Mouse (Mus musculus) limb, embryonic 11.5 days (tissue): ENCODE data around the gene Paf1. TPM values are rescaled to one million over a fixed set of nuclear protein-coding genes. Genes with fewer than 3 reads are reported as not detected.

Experiments
- ATAC-seq: fragments of 200-750 bp; cut with Nextera tagmentation; 2 replicates; pipeline ENCODE4 v1.8.0; 2017; ENCODE audit warnings: low read depth; ENCODE audit not compliant: insufficient number of reproducible peaks, low FRiP score, low TSS enrichment
- DNase-seq: peaks from one replicate; pipeline ENCODE4 v3.0.0-alpha.2; 2015; ENCODE audit warnings: low spot score
- H3K27ac ChIP-seq: fragments of 300-500 bp; sonication (generic); replicated peaks from 2 replicates; pipeline ENCODE4 v1.5.1; 2014; ENCODE audit warnings: low read depth, mild to moderate bottlenecking, low read length
- H3K27me3 ChIP-seq: fragments of 300-500 bp; sonication (generic); 2 replicates; pipeline ENCODE4 v1.6.1; 2014; ENCODE audit warnings: mild to moderate bottlenecking, low read length, mixed read lengths; ENCODE audit not compliant: control insufficient read depth, insufficient read depth
- H3K36me3 ChIP-seq: fragments of 300-500 bp; sonication (generic); 2 replicates; pipeline ENCODE4 v1.6.1; 2014; ENCODE audit warnings: mild to moderate bottlenecking, low read length, moderate library complexity, mixed read lengths; ENCODE audit not compliant: control insufficient read depth, insufficient read depth
- H3K4me1 ChIP-seq: fragments of 300-500 bp; sonication (generic); 2 replicates; pipeline ENCODE4 v1.6.1; 2014; ENCODE audit warnings: low read length, mixed read lengths; ENCODE audit not compliant: control insufficient read depth, insufficient read depth
- H3K4me2 ChIP-seq: fragments of 300-500 bp; sonication (generic); 2 replicates; pipeline ENCODE4 v1.6.1; 2014; ENCODE audit warnings: low read depth, mild to moderate bottlenecking, moderate library complexity; ENCODE audit not compliant: severe bottlenecking
- H3K4me3 ChIP-seq: fragments of 300-500 bp; sonication (generic); 2 replicates; pipeline ENCODE4 v1.5.1; 2014; ENCODE audit warnings: low read depth, low read length
- H3K9ac ChIP-seq: fragments of 300-500 bp; sonication (generic); 2 replicates; pipeline ENCODE4 v1.6.1; 2014; ENCODE audit warnings: mild to moderate bottlenecking, low read length
- H3K9me3 ChIP-seq: fragments of 300-500 bp; sonication (generic); 2 replicates; pipeline ENCODE4 v1.6.1; 2016; ENCODE audit warnings: low read length; ENCODE audit not compliant: control insufficient read depth
- WGBS: fragments of 180-500 bp; shearing (Covaris S2); extraction: QIAGEN DNeasy Blood & Tissue Kit; methylation state at CpG from one replicate; pipeline ENCODE4 v1.1.7; 2014; 5-methylcytosine and 5-hydroxymethylcytosine counted together
- polyA plus RNA-seq: library from polyadenylated mRNA; unstranded; fragments of >200 nt; fragmentation: Nextera tagmentation; extraction: Ambion mirVana; gene quantifications from 2 replicates; pipeline ENCODE4 v1.2.1, GENCODE M21; 2014

Gene Paf1
- polyA plus RNA-seq, 1 experiment from 2014 or later, result 83.5 TPM

DNA sequence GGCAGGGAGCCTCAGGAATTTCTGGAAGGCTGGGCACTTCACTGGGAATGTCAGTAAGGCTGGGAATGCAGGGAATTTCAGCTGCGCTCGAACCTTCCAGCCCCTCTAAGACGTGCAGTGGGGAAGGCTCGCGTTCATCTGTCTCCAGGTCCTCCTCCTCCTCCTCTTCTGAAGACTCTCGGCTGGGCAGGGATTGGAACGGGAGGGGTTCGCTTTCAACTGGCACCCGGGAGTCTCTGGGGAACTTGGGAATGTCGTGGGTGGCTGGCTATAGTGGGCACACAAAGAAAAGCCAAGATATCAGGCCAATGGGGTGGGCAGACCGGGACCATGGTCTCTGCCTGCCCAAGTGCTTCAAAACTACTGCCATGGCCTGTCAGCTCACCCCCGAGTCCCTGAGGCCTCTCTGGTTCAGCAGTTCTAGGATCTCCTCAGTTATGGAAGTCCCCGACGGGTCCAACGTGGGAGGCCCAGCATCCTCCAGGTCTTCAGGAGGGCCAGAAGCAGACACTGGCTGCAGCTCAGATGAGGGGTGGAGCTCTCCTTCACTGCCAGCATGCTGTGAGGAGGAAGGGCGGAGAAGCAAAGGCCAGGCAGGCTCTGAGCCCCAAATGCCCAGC, 30.2 kb upstream of the Paf1 start:
- Histone ChIP-seq H3K9me3 (no peaks in the 10 kb centered on the region), H3K4me1 (peaks cover 3% of the 10 kb centered on the region), H3K4me2 (no peak overlapping the region), H3K27ac (no peak overlapping the region), H3K9ac (no peak overlapping the region), H3K36me3 (peaks cover 55% of the 10 kb centered on the region), H3K4me3 (no peak overlapping the region), H3K27me3 (no peaks in the 10 kb centered on the region)
- 91% methylated on average over 16 of the region's 16 CpGs for WGBS
- ATAC-seq (no peak), DNase-seq (no peak)

DNA sequence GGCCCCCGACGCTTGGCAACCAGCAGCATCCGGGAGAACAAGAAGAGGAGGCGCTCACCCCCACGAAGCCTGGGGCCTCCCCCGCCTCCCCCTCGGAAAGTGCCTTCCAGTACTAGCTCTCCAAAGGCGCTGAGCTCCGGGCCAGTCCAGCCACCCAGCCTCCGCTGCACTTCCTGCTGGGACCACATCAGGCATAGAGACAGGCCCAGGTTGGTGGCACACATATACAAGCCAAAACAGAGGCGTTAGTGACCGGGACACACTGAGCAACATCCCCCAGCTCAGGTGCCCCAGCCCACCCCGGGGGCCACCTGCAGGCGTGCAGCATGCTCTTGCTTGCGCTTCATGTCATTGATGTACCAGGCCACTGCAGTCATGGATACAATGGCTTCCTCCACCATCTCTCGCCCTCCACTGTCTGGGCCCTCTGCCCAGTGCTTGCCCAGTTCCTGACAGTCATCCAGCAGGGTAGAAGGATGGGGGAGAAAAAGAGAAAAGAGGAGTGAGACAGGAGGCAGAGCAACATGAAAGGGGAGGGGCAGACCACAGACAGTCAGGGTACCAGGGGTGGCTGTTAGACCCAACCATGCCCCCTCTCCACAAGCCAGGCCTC, 25.0 kb upstream of the Paf1 start:
- Histone ChIP-seq H3K9ac (no peak overlapping the region), H3K4me1 (peaks cover 11% of the 10 kb centered on the region), H3K9me3 (no peaks in the 10 kb centered on the region), H3K27ac (no peak overlapping the region), H3K27me3 (no peaks in the 10 kb centered on the region), H3K4me2 (no peak overlapping the region), H3K4me3 (no peak overlapping the region), H3K36me3 (peaks cover 31% of the 10 kb centered on the region)
- no peak for DNase-seq
- no peak for ATAC-seq
- WGBS, result 92% methylated on average over 16 of the region's 16 CpGs

DNA sequence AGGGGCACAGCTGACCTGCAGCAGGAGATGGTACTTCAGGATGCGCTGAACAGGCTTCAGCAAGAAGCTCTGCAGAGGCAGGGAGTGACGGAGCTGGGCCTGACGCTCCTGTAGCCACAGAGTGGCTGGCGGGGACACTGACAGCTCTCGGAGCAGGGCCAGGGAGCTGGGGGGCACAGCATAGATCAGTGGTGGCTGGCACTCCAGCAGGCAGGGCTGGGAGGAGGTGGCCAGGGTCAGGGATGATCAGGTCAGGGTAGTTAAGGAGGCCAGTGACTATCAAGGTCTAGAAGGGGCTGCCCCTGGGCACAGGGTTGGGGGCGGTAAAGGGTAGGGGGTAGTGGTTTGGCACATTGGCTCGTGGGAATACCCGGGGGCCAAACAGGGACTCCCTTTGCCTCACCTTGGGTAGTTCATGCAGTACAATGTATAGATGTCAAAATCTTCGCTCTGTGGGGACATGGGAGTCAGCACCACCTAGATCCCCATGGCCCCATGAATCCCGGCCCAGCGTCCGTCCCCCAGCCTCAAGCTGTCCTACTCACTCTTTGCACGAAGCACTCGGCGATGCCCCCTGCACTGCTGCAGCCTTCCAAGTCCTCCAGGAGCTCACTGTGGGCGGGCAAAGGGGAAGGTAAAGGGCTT, 24.4 kb upstream of the Paf1 start:
- no peak for DNase-seq
- Histone ChIP-seq H3K4me3 (no peak overlapping the region), H3K36me3 (peaks cover 26% of the 10 kb centered on the region), H3K9me3 (no peaks in the 10 kb centered on the region), H3K27me3 (no peaks in the 10 kb centered on the region), H3K4me1 (peaks cover 11% of the 10 kb centered on the region), H3K4me2 (no peak overlapping the region), H3K27ac (no peak overlapping the region), H3K9ac (no peak overlapping the region)
- no peak for ATAC-seq
- WGBS, result 92% methylated on average over 16 of the region's 16 CpGs

DNA sequence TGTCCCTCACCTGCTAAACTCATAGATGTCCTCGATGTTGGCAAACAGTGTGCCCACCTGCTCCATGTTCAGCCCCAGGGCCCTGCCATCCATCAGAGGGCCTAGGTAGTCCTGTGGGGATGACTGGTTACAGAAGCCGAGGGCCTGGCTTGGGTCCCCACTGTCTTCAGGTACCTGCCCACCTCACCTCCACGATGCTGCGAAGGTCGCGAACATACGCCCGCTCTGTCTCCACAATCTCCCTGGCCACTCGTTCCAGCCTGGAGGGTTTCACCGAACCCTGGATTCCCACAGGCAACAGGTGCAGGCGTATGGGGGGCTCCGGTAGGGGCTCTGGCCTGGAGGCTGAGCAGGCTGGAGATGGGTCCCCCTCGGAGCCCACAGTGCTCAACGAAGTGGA, 22.7 kb upstream of the Paf1 start:
- H3K4me1 ChIP-seq, result peaks cover 11% of the 10 kb centered on the region
- H3K4me2 ChIP-seq, result peak overlapping the region; percentile 95
- H3K27me3 ChIP-seq, result no peaks in the 10 kb centered on the region
- DNase-seq (no peak), ATAC-seq (no peak)
- WGBS, result 94% methylated on average over 14 of the region's 14 CpGs
- peak overlapping the region; percentile 81; the same call in 1 of the 2 replicates for H3K4me3 ChIP-seq
- no peak overlapping the region for H3K27ac ChIP-seq
- no peaks in the 10 kb centered on the region for H3K9me3 ChIP-seq
- peaks cover 16% of the 10 kb centered on the region for H3K36me3 ChIP-seq
- H3K9ac ChIP-seq, result no peak overlapping the region

DNA sequence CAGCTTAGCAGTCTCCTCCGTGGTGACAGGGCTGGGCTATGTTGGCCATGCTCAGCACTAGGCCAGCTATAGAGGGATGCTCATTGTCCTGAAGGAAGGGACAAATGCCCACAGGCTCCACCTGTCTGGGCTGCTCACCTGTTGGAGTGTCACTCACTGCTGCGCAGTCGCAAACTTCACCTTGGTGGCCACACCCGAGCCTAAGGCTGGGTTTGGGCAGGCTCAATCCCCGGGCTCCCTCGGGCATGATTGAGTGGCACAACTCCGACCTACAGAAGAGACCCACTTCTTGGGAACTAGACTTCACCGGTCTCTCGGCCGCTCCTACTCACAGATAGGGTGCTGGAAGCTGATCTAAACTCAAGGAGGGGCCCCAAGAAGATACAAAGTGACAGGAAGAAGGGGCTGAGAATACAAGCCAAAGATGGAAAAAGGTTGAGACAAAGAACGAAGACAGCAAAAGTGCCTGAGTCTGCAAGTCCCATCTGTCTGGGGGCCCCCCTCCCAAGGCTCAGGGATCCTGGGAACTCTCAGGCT, 21.7 kb upstream of the Paf1 start:
- peak overlapping the region; percentile 95 for H3K4me2 ChIP-seq
- WGBS, result 7% methylated on average over 11 of the region's 11 CpGs
- peak overlapping the region; percentile 81 for H3K4me3 ChIP-seq
- H3K9ac ChIP-seq, result peak overlapping the region; percentile 96
- peaks cover 11% of the 10 kb centered on the region for H3K4me1 ChIP-seq
- H3K27ac ChIP-seq, result peak overlapping the region; percentile 94; the same call in 1 of the 2 replicates
- H3K9me3 ChIP-seq, result no peaks in the 10 kb centered on the region
- peaks cover 14% of the 10 kb centered on the region; the same call in 1 of the 2 replicates for H3K36me3 ChIP-seq
- ATAC-seq (no peak), DNase-seq (no peak)
- no peaks in the 10 kb centered on the region for H3K27me3 ChIP-seq

DNA sequence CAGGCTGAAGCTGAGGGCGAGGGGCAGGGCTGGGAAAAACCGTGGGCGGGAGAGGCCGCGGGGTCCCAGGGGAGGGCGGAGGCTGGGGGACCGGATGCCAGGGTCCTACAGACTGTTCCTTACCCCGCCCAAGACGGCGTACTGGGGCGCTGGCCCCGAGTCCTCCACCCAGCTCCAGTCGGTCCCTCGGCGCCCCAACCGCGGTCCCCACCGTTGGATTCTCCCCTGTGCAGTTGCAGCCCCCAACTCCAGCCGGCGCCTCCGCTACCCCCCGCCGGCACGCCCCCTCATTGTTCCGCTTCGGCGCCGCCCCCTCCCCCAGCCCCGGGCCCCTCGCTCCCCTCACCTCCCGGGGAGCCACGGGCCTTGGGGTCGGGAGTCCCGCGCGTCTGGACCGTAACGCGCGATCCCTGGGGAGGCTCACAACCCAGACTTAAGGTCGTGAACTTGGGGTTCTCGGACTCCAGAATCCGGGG, 21.2 kb upstream of the Paf1 start:
- Histone ChIP-seq H3K27ac (peak overlapping the region; percentile 94), H3K9ac (peak overlapping the region; percentile 96), H3K9me3 (no peaks in the 10 kb centered on the region), H3K4me3 (peak overlapping the region; percentile 81), H3K27me3 (no peaks in the 10 kb centered on the region), H3K4me2 (peak overlapping the region; percentile 95), H3K4me1 (peaks cover 15% of the 10 kb centered on the region), H3K36me3 (peaks cover 12% of the 10 kb centered on the region; the same call in 1 of the 2 replicates)
- WGBS, result 1% methylated on average over 43 of the region's 43 CpGs
- ATAC-seq (no peak), DNase-seq (peak; percentile 80)

DNA sequence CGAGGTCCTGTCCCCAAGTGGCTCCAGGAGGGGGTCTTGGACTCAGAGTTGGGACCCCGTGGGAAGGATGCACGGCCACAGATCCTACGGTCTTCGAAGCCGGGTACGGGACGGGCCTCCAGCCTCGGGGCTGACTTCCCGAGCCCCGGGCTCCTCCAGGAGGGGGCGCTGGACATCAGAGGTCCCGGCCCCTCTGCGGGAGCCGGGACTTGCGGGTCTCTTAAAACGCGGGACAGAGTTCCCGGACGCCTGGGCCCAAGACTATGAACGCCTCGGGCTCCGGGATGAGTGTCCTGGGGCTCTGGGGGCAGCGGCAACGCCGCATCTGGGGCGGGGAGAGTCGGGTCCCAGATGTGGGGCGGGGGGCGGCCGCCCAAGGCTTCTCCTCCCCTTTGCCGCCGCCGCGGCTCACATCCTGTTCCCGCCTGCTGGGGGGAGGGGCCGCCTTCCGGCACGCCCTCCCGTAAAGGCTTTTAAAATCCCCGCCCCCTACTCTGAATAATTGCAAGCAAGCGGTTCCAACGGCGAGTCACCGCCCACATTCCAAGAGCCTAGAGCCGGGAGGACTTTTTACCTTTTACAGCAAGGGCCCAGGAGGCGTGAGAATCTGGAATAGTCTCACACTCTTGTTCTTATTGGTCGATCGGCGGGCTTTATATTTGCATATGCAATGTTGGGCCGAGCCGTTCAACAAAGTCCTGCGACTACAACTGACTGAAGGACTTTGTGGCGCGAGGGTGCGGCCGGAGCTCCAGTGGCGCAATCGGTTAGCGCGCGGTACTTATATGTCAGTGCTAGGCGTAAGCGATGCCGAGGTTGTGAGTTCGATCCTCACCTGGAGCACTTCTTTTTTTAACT, 20.3 kb upstream of the Paf1 start, which contains the start of gene Plekhg2:
Gene Plekhg2, minus strand, starts transcription at position 349 of the 858 bp plus-strand sequence.
- under 1% methylated on average over 54 of the region's 66 CpGs for WGBS
- peak; percentile 100 for DNase-seq
- H3K27ac ChIP-seq, result peak within 1 kb of the TSS; percentile 94
- H3K4me2 ChIP-seq, result peak within 1 kb of the TSS; percentile 95
- ATAC-seq, result peak; percentile 87
- H3K27me3 ChIP-seq, result no peaks in the 10 kb centered on the region
- peak within 1 kb of the TSS; percentile 96 for H3K9ac ChIP-seq
- no peaks in the 10 kb centered on the region for H3K9me3 ChIP-seq
- H3K36me3 ChIP-seq, result peaks cover 5% of the 10 kb centered on the region; the same call in 1 of the 2 replicates
- H3K4me3 ChIP-seq, result peak within 1 kb of the TSS; percentile 81
- peaks cover 17% of the 10 kb centered on the region for H3K4me1 ChIP-seq
